Mouse (Mus musculus) kidney, adult 2 months (tissue): ENCODE results near the gene Chd6.

ENCODE experiments used
- CTCF ChIP-seq: fragments of 200-500 bp; conservative IDR thresholded peaks from 2 replicates; pipeline ENCODE4 v1.5.1; 2011; ENCODE audit warnings: low read depth, mild to moderate bottlenecking, control low read depth, low read length, moderate library complexity, mixed read lengths; ENCODE audit not compliant: insufficient read depth, insufficient read length
- POLR2A ChIP-seq: fragments of 200-500 bp; IDR thresholded peaks from one replicate; pipeline ENCODE4 v1.6.1; 2011; ENCODE audit warnings: low read depth, low read length, control low read depth

DNA sequence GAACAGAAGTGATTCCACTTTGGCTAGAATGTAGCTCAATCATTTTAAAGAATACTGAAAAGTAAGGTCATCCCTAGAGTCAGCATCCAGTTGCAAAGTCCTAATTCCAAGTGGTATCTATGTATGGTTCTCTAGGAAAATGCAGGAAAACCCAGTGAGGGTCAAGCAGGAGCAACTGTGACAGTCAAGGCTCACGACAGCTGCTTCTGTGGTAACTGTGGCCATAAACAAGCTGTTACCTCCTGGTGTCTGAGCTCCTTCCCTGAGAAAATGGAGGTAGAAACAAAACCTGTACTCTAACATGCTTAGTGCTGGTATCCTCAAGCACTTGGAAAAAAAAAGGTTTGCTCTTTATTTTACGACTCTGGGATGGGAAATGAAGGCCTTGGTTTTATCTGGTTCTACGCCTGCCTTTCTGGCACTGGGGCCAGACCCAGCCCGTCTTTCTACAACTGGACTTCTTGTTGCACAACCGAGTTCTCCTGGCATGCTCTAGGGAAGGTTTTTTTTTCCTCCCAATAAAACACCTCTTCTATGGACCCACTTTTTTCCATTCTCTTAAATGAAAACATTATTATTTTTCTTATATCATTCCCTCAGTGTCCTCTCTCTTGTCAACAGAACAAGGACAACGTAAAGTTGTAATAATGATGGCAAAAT is 18.0 kb downstream of the Chd6 start:
- TF ChIP-seq POLR2A, result no peak
- no peak for TF ChIP-seq CTCF
